Mouse (Mus musculus): ENCODE data around the gene Pan2. TPM values are rescaled to one million over a fixed set of nuclear protein-coding genes. Genes with fewer than 3 reads are reported as not detected.
A peak's percentile ranks its signal among the peaks of the same experiment; 100 is the strongest.

Gene Pan2
- total and polyA plus RNA-seq, 3 experiments, result 6.5 to 15.2 (median 6.9) TPM

- Histone ChIP-seq H3K36me3 (ENCODE audit: control insufficient read depth, insufficient read depth, low read length) (0 out of 2 replicates have a peak, but pooled peaks cover 2% of the 10 kb centered on the region), H3K79me2 (replicated peaks; ENCODE audit: control insufficient read depth, insufficient read depth, low read length) (no peaks in the 10 kb centered on the region), H3K4me3 (peak overlapping the region; percentile 88), H3K4me1 (ENCODE audit: control insufficient read depth, insufficient read depth, low read length) (peaks cover 7% of the 10 kb centered on the region), H3K27me3 (ENCODE audit: control insufficient read depth, insufficient read depth, low read length) (no peaks in the 10 kb centered on the region), H3K9ac (ENCODE audit: low read depth, low read length) (peak overlapping the region; percentile 75), H3K27ac (peak overlapping the region; percentile 100)
- no peak for DNase-seq
- 0% methylated on average over 9 of the region's 9 CpGs for WGBS
- intact Hi-C loops (cut with DNase I), result loop anchor here (5.0 kb wide), 1 partner anchor 325 kb away; the partner anchor contains the start of gene Rps26
- TF ChIP-seq POLR2A (IDR thresholded peaks at IDR 0.05; ENCODE audit: insufficient read depth, low read depth, low read length) (no peak), CTCF (IDR thresholded peaks at IDR 0.05) (no peak), EP300 (IDR thresholded peaks at IDR 0.05; ENCODE audit: insufficient read depth, low read depth, low read length) (no peak)
Observed at GRCm38 (mm10) chr10:128302785-128303125, 380 bp upstream of the Pan2 start.

DNA sequence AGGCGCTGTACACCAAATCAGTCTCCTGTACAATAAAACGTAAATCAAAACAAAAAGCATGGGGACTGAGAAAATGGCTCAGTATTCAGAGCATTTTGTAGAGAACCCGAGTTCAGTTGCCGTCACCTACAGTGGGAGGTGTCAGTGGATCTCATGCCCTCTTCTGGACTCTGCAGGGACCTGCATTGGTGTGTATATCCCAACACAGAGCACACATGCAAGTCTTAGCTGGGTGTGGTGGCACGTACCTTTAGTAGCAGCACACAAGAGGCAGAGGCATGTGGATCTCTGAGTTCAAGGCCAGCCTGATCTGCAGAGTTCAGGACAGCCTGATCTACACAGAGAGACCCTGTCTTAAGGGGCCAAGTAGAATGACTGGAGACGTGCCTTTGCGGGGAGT is 6.5 kb downstream of the Pan2 start:
- Histone ChIP-seq H3K36me3 (ENCODE audit: control insufficient read depth, insufficient read depth, low read length) (no peaks in the 10 kb centered on the region), H3K4me3 (no peak overlapping the region), H3K4me1 (ENCODE audit: control insufficient read depth, insufficient read depth, low read length) (no peaks in the 10 kb centered on the region), H3K27ac (no peak overlapping the region), H3K27me3 (ENCODE audit: control insufficient read depth, insufficient read depth, low read length) (no peaks in the 10 kb centered on the region), H3K79me2 (replicated peaks; ENCODE audit: control insufficient read depth, insufficient read depth, low read length) (no peaks in the 10 kb centered on the region), H3K9ac (ENCODE audit: low read depth, low read length) (no peak overlapping the region)
- 93% methylated on average over 7 of the region's 7 CpGs for WGBS
- intact Hi-C loops (cut with DNase I), result no loop called here
- TF ChIP-seq CTCF (IDR thresholded peaks at IDR 0.05) (no peak), POLR2A (IDR thresholded peaks at IDR 0.05; ENCODE audit: insufficient read depth, low read depth, low read length) (no peak), EP300 (IDR thresholded peaks at IDR 0.05; ENCODE audit: insufficient read depth, low read depth, low read length) (no peak)
- DNase-seq, result no peak

- Histone ChIP-seq H3K4me1 (ENCODE audit: control insufficient read depth, insufficient read depth, low read length) (no peaks in the 10 kb centered on the region), H3K4me3 (no peak overlapping the region), H3K9ac (ENCODE audit: low read depth, low read length) (no peak overlapping the region), H3K36me3 (ENCODE audit: control insufficient read depth, insufficient read depth, low read length) (no peaks in the 10 kb centered on the region), H3K79me2 (replicated peaks; ENCODE audit: control insufficient read depth, insufficient read depth, low read length) (no peaks in the 10 kb centered on the region), H3K27me3 (ENCODE audit: control insufficient read depth, insufficient read depth, low read length) (no peaks in the 10 kb centered on the region), H3K27ac (no peak overlapping the region)
- DNase-seq, result peak; percentile 20 to 33
- intact Hi-C loops (cut with DNase I), result no loop called here
- WGBS, result 34% methylated on average over 11 of the region's 11 CpGs
- no peak for TF ChIP-seq EP300 (IDR thresholded peaks at IDR 0.05; ENCODE audit: insufficient read depth, low read depth, low read length)
- TF ChIP-seq CTCF (IDR thresholded peaks at IDR 0.05), result no peak
- TF ChIP-seq POLR2A (IDR thresholded peaks at IDR 0.05; ENCODE audit: insufficient read depth, low read depth, low read length), result no peak
Observed at GRCm38 (mm10) chr10:128310177-128310576, 7.0 kb downstream of the Pan2 start.

DNA sequence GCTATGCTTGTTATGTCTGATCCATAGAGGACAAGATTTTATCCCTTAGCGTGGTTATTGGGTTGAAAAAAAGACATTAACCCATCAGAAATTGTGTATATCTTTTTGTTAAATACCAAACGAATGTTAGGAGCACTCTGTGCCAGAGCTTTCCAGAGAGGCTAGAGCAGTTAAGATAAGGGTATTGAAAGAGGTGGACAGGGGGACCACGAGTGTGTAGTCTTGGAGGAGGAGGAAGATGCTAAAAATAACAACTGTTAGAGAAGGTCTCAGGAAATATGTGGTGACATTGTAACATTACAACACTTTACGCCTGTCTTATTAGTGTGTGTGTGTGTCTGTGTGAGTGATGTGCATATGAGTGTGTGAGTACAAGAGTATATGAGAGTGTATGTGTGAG is 7.8 kb downstream of the Pan2 start:
- Histone ChIP-seq H3K79me2 (replicated peaks; ENCODE audit: control insufficient read depth, insufficient read depth, low read length) (no peaks in the 10 kb centered on the region), H3K27me3 (ENCODE audit: control insufficient read depth, insufficient read depth, low read length) (no peaks in the 10 kb centered on the region), H3K4me3 (no peak overlapping the region), H3K36me3 (ENCODE audit: control insufficient read depth, insufficient read depth, low read length) (no peaks in the 10 kb centered on the region), H3K4me1 (ENCODE audit: control insufficient read depth, insufficient read depth, low read length) (no peaks in the 10 kb centered on the region), H3K9ac (ENCODE audit: low read depth, low read length) (no peak overlapping the region), H3K27ac (no peak overlapping the region)
- TF ChIP-seq POLR2A (IDR thresholded peaks at IDR 0.05; ENCODE audit: insufficient read depth, low read depth, low read length), result no peak
- TF ChIP-seq CTCF (IDR thresholded peaks at IDR 0.05), result no peak
- TF ChIP-seq EP300 (IDR thresholded peaks at IDR 0.05; ENCODE audit: insufficient read depth, low read depth, low read length), result no peak
- intact Hi-C loops (cut with DNase I), result no loop called here
- no peak for DNase-seq
- 36% methylated on average over 4 of the region's 4 CpGs for whole genome bisulfite sequencing

DNA sequence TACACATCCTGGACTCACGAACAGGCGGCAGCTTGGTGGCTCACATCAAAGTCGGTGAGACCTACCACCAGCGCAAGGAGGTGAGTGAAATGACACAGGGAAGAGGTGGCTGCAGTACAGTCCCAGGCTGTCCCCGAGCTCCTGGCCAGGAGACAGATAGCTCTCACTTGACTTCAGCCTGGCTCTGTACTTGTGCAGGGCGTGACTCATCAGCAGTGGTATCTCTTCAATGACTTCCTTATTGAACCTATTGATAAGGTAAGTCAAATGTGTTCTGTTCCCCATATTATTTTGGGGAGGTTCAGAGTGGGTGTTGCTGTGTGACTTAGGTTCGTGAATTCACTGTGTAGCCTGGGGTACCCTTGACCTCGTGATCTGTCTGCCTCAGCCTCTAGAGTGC is 12.4 kb downstream of the Pan2 start:
- TF ChIP-seq EP300 (IDR thresholded peaks at IDR 0.05; ENCODE audit: insufficient read depth, low read depth, low read length), result no peak
- TF ChIP-seq POLR2A (IDR thresholded peaks at IDR 0.05; ENCODE audit: insufficient read depth, low read depth, low read length), result no peak
- no peak for TF ChIP-seq CTCF (IDR thresholded peaks at IDR 0.05)
- WGBS, result 91% methylated on average over 8 of the region's 8 CpGs
- H3K36me3 ChIP-seq (ENCODE audit: control insufficient read depth, insufficient read depth, low read length), result no peaks in the 10 kb centered on the region

DNA sequence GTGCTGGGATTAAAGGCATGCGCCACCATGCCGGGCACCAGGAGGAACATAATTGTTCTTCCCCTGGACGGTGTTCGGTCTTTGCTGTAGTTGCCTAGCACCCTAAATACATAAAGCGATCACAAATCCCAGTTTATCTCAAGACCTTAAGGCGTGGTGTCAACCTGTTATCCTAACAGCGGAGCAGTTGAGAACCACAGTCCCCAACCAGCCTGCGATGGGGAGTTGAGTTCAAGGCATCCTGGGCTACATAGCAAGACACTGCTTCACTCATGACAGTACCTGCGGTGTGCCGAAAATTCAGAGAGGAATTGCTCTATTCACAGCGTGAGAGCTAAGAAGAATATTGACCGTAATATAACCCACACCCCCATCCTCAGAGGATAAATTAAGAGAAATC is 18.5 kb downstream of the Pan2 start:
- Histone ChIP-seq H3K4me1 (ENCODE audit: control insufficient read depth, insufficient read depth, low read length) (peaks cover 4% of the 10 kb centered on the region), H3K9ac (ENCODE audit: low read depth, low read length) (0 out of 2 replicates have a peak overlapping the region, but pooled peaks have one; percentile 33), H3K79me2 (replicated peaks; ENCODE audit: control insufficient read depth, insufficient read depth, low read length) (no peaks in the 10 kb centered on the region), H3K36me3 (ENCODE audit: control insufficient read depth, insufficient read depth, low read length) (no peaks in the 10 kb centered on the region; the same call in 1 of the 2 replicates), H3K27me3 (ENCODE audit: control insufficient read depth, insufficient read depth, low read length) (no peaks in the 10 kb centered on the region), H3K27ac (peak overlapping the region; percentile 98), H3K4me3 (peak overlapping the region; percentile 81)
- intact Hi-C loops (cut with DNase I), result loop anchor here (2.0 kb wide), 1 partner anchor 15 kb away; the partner anchor contains the start of gene Cs
- 39% methylated on average over 12 of the region's 12 CpGs for WGBS
- no peak for DNase-seq
- no peak for TF ChIP-seq EP300 (IDR thresholded peaks at IDR 0.05; ENCODE audit: insufficient read depth, low read depth, low read length)
- no peak for TF ChIP-seq POLR2A (IDR thresholded peaks at IDR 0.05; ENCODE audit: insufficient read depth, low read depth, low read length)
- TF ChIP-seq CTCF (IDR thresholded peaks at IDR 0.05), result no peak

More for the DNA sequence above, 12.4 kb downstream of the Pan2 start:
- Histone ChIP-seq H3K27me3 (ENCODE audit: control insufficient read depth, insufficient read depth, low read length) (no peaks in the 10 kb centered on the region), H3K9ac (ENCODE audit: low read depth, low read length) (no peak overlapping the region), H3K79me2 (replicated peaks; ENCODE audit: control insufficient read depth, insufficient read depth, low read length) (no peaks in the 10 kb centered on the region), H3K27ac (no peak overlapping the region), H3K4me1 (ENCODE audit: control insufficient read depth, insufficient read depth, low read length) (no peaks in the 10 kb centered on the region), H3K4me3 (no peak overlapping the region)
- intact Hi-C loops (cut with DNase I), result no loop called here
- no peak for DNase-seq
